Mouse (Mus musculus) thymus, adult 18-20 months (tissue): Measurements from ENCODE around the gene Rnf207.
A peak's percentile ranks its signal among the peaks of the same experiment; 100 is the strongest.

Experiments
- DNase-seq, 2 experiments: peaks; one replicate each; pipeline ENCODE4 v3.0.0; 2022; ENCODE audit warnings: mixed read lengths in 2 of 2

The Rnf207 gene

GRCm38 (mm10) chr4:152292102-152292765, 26.6 kb downstream of the Rnf207 start:
- DNase-seq, result no peak

DNA sequence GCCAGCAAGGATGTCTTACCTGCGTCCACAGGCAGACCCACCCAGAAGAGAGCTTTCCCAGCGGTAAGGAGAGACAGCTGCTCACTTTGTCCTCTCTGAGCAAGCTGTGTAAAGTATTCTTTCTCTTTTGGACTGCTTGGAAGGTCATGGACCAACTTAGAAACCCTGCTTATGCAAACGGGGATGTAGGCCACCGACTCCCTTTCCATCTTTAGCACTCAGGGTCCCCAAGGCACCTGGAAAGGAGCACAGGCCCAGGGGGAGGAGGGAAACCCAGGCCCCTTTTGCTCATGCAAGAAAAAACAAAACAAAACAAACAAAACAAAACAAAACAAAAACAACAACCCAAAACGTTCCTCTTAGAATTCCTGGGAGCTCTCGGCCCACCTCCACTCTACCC, 27.2 kb downstream of the Rnf207 start, which contains the start of gene Hes3:
Gene Hes3, minus strand, starts transcription at position 101 of the 400 bp plus-strand sequence.
- no peak for DNase-seq

GRCm38 (mm10) chr4:152290991-152291390, 27.8 kb downstream of the Rnf207 start:
- DNase-seq, result no peak

DNA sequence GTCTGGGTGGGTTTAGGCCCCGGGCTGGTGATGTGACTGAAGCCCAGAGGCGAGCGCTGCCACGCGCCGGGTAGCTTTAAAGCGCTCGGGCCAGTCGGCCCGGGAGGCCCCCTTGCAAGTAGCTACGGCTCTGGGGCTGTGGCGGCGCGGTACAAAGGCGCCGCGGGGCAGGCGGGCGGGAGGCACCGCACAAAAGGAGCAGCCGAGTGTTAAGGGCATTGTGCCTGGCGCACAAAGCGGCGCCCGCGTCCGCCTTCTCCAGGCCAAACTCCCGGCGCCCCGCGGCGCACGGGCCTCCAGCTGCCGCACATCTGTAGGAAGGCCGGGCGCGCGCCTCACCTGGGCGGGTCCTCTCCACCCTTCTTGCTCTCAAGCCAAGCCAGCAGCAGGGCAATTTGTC, 28.4 kb downstream of the Rnf207 start:
- DNase-seq, result no peak

DNA sequence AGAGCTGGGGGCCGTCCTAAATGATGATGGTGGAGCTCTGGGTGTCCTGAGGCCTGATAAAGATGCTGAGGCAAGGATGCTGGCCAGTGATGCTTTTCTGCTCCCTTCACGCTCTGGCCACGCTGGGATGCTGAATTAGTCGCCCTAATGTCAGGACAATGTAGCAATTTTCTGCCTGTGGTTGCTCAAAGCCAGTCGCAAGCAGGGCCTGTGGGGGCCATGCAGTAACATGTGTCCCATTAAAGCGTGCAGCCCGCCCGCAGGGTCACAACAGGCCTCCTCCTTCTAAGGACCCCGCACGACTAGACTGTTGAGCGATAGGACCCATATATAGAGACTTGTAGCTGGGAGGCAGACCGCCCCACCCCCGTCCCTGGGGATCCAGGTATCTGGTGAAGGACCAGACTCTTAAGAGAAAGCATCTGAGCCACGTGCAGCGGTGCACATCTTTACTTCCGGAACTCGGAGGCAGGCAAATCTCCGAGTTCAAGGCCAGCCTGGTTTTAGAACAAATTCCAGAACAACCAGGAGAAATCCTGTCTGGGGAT, 30.3 kb downstream of the Rnf207 start:
- DNase-seq, result no peak

DNA sequence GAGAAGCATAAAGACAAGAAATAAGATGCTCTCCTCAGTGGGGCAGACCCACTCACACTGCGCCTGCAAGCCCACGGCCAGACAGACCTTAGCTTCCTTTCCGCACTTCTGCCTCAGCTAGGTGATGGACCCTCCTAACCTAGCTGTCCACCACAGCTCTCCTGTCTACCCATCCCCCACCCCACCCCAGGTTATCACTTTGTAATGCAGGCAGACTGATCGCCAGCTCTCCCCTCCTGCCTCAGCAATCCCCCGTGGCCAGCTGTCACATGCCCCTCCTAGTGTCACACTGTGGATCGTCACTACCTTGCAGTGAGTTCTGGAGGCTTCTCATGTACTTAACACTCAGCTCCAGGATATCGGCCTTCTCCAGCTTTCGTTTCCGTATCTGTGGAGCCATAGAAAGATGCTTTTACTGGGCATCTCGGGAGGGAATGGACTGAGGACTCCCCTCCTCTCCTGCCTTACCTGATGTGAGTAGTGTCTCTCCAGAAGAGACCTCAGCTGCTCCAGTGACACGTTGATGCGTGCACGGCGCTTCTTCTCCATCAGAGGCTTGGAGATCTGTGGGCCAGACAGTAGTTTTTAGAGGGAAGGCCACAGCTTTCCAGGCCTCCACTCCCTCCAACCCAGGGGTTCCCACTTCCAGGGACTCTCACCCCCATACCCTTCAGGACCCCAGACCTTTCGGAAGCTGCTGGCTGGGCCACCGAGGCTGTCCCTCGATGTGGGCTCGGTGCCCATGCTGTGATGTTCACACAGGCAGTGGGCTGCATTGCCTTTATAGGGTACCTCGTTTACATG, 31.3 kb downstream of the Rnf207 start:
- DNase-seq, result no peak

DNA sequence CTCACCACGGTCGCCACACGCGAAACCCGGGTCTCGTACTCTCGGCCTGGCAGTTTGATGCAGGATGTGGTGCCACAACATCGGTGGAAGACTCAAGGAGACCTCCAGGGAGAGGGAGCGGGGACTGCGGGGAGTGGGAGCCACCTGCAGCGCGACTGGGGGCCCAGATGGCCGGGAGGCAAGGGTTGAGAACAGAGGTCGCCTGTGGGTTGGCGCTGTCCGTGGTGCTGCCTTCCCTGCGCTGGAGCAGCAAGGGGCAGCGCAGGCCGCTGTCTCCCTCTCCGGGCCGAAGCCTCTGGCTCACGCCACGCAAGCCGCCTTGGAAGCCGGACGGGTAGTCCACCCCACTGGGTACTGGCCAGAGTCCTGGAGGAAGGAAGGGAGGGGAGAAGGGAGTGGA, 31.9 kb downstream of the Rnf207 start:
- peak in 1 of 2 experiments; percentile 41 for DNase-seq

GRCm38 (mm10) chr4:152286183-152286582, 32.6 kb downstream of the Rnf207 start:
- DNase-seq, result no peak

DNA sequence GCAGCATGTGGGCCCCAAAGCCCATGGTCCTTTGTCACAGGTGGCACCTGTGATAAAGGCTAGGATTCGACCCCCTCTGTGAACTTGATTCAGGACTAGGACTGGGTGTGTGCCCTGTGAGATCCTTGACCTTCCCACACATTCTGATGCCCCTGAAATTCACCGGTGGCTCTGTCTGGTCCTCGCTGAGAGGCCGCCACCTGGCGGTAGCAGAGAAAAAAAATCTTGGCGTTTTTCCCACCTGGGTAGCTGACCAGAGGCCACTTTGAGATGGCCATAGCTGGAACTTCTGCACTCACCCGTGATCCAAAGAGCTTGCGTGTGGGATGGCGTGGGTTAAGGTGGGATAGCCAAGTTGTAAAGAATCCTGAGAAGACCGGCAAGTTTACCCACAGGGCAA, 33.3 kb downstream of the Rnf207 start:
- DNase-seq, result no peak

DNA sequence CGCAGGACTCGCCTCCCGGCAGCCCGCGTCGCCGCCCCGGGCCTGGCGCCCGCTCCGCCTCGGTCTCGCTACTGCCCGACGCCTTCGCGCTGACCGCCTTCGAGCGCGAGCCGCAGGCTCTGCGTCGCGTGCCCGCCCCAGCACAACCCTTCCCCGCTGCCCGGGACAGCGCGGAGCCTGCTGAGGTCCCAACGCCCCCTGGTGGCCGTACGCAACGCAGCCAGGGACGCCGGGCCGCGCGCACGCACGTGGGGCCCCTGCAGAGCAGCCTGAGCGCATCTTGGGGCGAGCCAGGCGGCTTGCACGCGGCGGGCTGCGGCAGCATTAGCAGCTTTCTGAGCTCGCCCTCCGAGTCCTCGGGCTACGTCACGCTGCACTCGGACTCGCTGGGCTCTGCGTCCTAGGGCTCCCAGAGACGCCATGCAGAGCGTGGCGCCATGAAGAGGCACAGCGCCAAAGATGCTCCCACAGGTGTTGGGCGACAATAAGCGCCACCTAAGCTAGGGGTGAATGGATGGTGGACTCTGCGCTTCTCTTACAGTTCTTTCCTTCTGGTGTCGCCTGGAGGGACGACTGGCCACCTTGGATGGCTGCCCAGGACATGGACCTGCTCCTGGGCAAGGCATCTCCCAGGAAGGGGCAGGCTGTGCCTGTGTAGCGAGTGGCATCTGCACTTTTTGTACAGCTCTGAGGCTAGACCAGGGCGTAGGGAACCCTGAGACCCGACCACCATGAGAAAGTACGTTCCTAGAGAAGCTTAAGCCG, 35.4 kb downstream of the Rnf207 start:
- peak; percentile 63 to 64 for DNase-seq

GRCm38 (mm10) chr4:152282721-152283120, 36.1 kb downstream of the Rnf207 start:
- no peak for DNase-seq

GRCm38 (mm10) chr4:152281601-152282000, 37.2 kb downstream of the Rnf207 start:
- no peak for DNase-seq

GRCm38 (mm10) chr4:152278986-152279385, 39.8 kb downstream of the Rnf207 start:
- no peak for DNase-seq

GRCm38 (mm10) chr4:152277916-152278315, 40.9 kb downstream of the Rnf207 start:
- DNase-seq, result no peak

DNA sequence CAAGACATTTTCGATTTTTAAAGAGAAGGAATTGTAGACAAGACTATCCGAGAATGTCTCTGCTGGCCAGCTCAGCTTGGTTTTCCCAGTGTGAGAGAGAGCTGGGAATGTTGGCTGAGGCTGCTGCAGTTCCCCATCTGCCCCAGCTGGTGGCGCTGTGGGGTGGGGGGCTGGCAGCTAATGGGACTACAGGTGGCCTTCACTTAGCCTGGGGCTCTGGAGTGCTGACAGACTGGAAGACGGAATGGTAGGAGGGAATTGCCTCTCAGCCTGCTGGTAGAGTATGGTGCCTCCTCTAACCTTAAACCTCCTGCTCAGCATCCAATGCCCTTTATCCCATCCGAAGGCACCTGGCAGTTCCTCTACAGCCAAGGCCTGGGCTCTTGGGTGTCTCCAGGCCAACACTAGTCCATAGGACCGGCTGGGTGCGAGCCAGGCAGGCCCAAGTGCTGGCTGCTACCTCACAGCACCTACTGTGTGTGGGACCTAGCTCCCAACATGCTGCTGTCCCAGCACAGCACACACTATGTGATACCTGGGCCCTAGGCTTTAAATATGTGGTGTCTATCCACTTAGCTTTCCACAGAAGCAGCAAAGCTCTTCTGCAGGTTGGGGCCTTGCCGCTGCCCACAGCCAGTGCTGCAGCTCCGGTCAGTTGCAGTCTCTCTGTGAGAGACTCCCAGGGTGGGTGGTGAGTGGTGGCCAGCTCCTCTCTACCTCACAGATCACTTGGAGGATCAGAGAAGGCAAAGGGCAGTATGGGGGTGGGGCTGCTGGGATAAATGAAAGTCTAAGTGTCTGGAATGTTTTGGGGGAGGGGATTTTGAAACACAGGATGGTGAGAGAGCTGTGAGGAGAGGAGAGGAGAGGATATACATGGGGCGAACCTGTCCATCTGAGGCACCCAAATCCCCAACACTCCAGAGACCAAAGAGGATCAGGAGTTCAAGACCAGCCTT, 42.1 kb downstream of the Rnf207 start:
- no peak for DNase-seq

- no peak for DNase-seq
These were observed 44.1 kb downstream of the Rnf207 start for GRCm38 (mm10) chr4:152274681-152275131.

- no peak for DNase-seq
These were observed 45.1 kb downstream of the Rnf207 start, which contains the start of gene Gpr153 for GRCm38 (mm10) chr4:152273621-152274236. TSS of gene Gpr153 (plus strand) at chr4:152274232.

DNA sequence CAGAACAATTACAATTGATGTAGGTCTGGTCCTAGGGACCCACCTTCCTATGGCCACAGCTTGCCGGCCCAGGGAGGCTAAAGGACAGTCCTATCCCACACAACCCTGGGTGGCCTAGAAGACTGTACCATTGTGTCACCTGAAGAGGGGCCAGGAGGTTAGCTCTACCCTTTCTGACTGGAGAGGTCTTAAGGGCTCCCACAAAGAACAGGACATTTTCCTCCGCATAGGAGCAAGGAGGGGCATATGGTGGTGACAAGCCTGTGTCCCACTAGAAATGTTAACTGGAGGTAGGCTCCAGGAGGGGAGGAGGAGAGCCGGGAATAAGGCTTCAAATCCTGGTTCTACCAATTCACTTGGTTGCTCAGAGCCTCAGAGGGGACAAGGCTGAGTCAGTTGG, 45.6 kb downstream of the Rnf207 start:
- DNase-seq, result no peak

- no peak for DNase-seq
These were observed 46.2 kb downstream of the Rnf207 start for GRCm38 (mm10) chr4:152272449-152273049.

GRCm38 (mm10) chr4:152272006-152272405, 46.8 kb downstream of the Rnf207 start:
- no peak for DNase-seq

- no peak for DNase-seq
These were observed 47.5 kb downstream of the Rnf207 start for GRCm38 (mm10) chr4:152271334-152271733.
